Mouse (Mus musculus): ENCODE measurements around the gene Urad.

The Urad gene

GRCm38 (mm10) chr5:147323237-147323917 is 1.1 kb upstream of the Urad start:
- DNase-seq, result peak; percentile 22

- DNase-seq, result peak; percentile 18
Observed at GRCm38 (mm10) chr5:147319653-147320052, 2.6 kb downstream of the Urad start.

GRCm38 (mm10) chr5:147317991-147318390 is 4.2 kb downstream of the Urad start:
- DNase-seq, result no peak

GRCm38 (mm10) chr5:147317321-147317720 is 4.9 kb downstream of the Urad start:
- no peak for DNase-seq

GRCm38 (mm10) chr5:147315432-147316075 is 6.7 kb downstream of the Urad start:
- no peak for DNase-seq

GRCm38 (mm10) chr5:147314646-147315431 is 7.4 kb downstream of the Urad start:
- no peak for DNase-seq

GRCm38 (mm10) chr5:147312830-147313685 is 9.2 kb downstream of the Urad start:
- no peak for DNase-seq

- DNase-seq, result no peak
Observed at GRCm38 (mm10) chr5:147309786-147310185, 12.5 kb downstream of the Urad start.

- DNase-seq, result no peak
Observed at GRCm38 (mm10) chr5:147308451-147308850, 13.8 kb downstream of the Urad start.

- DNase-seq, result no peak
Observed at GRCm38 (mm10) chr5:147307398-147307785, 14.8 kb downstream of the Urad start.

- no peak for DNase-seq
Observed at GRCm38 (mm10) chr5:147306638-147307397, 15.4 kb downstream of the Urad start, which contains the start of gene Cdx2. TSS of gene Cdx2 (minus strand) at chr5:147307270.

GRCm38 (mm10) chr5:147305856-147306637 is 16.2 kb downstream of the Urad start:
- no peak for DNase-seq

GRCm38 (mm10) chr5:147305166-147305565 is 17.1 kb downstream of the Urad start:
- no peak for DNase-seq

- no peak for DNase-seq
Observed at GRCm38 (mm10) chr5:147304276-147305155, 17.7 kb downstream of the Urad start.

GRCm38 (mm10) chr5:147302746-147303400 is 19.4 kb downstream of the Urad start:
- DNase-seq, result no peak

GRCm38 (mm10) chr5:147302141-147302540 is 20.1 kb downstream of the Urad start:
- DNase-seq, result no peak

- DNase-seq, result no peak
Observed at GRCm38 (mm10) chr5:147301781-147302070, 20.5 kb downstream of the Urad start.

- no peak for DNase-seq
Observed at GRCm38 (mm10) chr5:147300917-147301780, 21.1 kb downstream of the Urad start.

- DNase-seq, result no peak
Observed at GRCm38 (mm10) chr5:147300001-147300363, 22.3 kb downstream of the Urad start.
